Mouse (Mus musculus) monocyte, adult 5-6 weeks (primary cell): ENCODE results near the gene Gal. TPM values are rescaled to one million over a fixed set of nuclear protein-coding genes. Genes with fewer than 3 reads are reported as not detected.
A peak's percentile ranks its signal among the peaks of the same experiment; 100 is the strongest.

Experiments
- ATAC-seq: fragments of 153-309, 156-312 bp; replicated peaks from 2 replicates; pipeline ENCODE4 v1.8.0; 2017; ENCODE audit warnings: mild to moderate bottlenecking; ENCODE audit not compliant: low TSS enrichment, insufficient number of reproducible peaks, severe bottlenecking, poor library complexity, low FRiP score
- total RNA-seq: library from RNA; stranded (forward); fragments of 200-1000, 200-491, 200-594 nt; gene quantifications from 3 replicates; pipeline ENCODE4 v1.2.3, GENCODE M21; 2017

Gene Gal
- total RNA-seq, 1 experiment from 2014 or later, result not detected

- ATAC-seq, result no peak
These were observed 9.9 kb upstream of the Gal start for GRCm38 (mm10) chr19:3424214-3424613.

- ATAC-seq, result peak; percentile 81
These were observed 8.6 kb upstream of the Gal start for GRCm38 (mm10) chr19:3422981-3423380.

GRCm38 (mm10) chr19:3422488-3422887 is 8.1 kb upstream of the Gal start:
- ATAC-seq, result no peak

DNA sequence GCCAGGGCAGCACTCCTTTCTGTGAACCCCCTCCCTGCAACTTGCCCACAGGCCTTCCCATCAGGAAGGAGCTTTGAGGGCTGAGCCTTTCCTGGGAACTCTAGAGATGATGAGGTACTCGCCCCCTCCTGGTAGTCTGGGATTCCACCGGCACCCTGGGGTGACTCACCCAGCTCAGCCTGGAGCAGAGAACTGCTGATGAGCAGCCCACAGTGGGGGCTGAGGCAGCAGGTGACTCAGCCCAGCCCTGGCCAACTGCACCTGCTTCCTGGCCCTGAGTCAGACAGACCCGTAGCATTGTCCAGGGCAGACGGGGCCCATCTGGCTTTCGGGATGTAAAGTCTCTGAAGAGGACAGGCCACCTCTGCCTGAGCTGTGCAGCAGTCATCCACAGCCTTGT is 4.9 kb upstream of the Gal start:
- no peak for ATAC-seq

- ATAC-seq, result no peak
These were observed 8.6 kb downstream of the Gal start for GRCm38 (mm10) chr19:3405531-3406281.

GRCm38 (mm10) chr19:3404030-3404429 is 10.3 kb downstream of the Gal start:
- ATAC-seq, result no peak

DNA sequence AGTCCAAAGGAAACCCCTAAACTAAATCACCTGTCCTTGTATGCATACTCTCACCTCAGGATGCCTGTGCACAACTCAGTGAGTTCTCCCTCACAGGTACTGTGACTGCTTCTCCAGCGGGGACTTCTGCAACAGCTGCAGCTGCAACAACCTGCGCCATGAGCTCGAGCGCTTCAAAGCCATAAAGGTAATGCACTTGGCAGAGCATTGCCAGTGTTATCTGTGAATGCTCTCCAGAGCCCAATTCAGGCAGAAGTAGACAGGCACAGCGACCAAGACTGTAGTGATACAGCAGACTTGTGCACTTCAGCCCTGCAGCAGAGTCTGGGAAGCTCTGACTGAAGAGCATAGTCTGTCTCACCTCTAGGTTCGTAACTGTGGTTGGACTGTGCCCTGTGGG is 12.0 kb downstream of the Gal start:
- no peak for ATAC-seq

- no peak for ATAC-seq
These were observed 12.4 kb downstream of the Gal start for GRCm38 (mm10) chr19:3401943-3402342.

- no peak for ATAC-seq
These were observed 12.8 kb downstream of the Gal start for GRCm38 (mm10) chr19:3401504-3401903.

DNA sequence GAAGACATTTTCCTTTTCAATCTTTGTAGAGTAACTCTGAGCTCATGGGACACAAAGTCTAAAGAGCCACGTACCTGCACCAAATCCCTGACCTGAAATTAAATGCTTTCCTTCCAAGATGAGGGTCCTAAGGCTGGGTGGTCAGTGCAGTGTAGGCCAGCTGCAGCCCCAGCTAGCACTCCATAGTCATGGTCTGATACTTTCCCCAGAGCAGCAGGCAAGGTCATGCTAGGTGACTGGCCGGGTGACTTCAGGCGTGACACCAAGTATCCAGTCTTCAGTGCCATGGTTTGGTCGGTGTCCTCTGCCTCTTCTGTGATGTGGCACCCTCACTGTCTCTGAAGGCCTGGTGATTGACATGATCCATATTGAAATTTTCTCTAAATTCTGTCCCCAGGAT is 14.3 kb downstream of the Gal start:
- no peak for ATAC-seq

DNA sequence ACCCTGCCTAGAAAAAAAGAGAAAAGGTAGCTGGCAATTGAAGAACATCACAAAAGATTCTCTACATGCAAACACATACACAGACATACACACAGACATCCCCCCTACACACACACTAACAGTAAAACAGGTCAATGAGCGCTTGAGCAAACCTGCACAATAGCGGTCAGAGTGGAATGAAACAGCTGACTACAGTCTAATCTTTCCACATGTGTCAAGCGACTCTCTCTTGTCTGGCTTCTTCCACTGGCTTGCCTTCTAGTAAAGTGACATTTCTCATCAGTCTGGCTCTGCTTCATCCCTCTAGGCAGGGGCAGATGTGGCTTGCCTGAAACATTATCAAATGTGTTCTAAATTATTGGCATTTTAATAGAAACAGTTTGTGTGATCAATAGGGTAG is 20.1 kb downstream of the Gal start:
- no peak for ATAC-seq

DNA sequence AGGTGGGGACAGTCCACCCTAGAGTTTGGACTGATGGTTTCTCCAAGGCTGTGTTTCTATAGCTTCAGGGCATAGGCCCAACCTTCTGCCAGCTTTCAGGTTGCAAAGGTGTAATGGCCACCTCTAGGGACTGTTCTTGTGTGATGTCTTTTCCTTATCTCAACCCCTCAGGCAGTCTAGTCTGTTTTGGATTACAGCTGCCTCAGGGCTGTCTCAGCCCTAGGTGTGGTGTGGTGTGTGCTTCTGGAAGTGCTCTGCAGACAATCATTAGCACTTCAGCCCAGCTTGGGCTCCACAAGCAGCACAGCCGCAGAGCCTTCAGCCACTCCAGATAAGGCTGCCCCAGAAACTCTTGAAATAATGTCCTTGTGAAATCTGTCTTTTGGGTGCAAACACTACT is 22.0 kb downstream of the Gal start:
- ATAC-seq, result no peak

DNA sequence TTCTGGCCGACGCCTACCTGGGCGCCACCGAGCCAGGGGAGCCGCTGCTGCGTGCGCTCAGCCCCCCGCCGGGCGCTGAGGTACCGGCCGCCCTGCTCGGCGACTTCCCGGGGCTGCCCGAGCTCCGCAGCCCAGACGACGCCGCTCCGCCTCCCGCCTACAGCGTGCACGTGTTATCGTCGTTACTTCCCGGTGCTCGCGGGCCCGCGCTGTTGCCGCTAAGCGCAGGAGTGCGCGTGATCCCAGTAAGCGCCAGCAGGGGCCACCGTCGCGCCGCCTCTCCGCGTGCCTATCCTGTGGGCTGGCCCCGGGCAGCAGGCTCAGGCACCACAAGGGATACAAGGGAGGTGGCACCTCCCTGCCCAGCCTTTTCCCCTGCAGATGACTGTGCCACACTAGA is 25.3 kb downstream of the Gal start:
- peak; percentile 79 for ATAC-seq

DNA sequence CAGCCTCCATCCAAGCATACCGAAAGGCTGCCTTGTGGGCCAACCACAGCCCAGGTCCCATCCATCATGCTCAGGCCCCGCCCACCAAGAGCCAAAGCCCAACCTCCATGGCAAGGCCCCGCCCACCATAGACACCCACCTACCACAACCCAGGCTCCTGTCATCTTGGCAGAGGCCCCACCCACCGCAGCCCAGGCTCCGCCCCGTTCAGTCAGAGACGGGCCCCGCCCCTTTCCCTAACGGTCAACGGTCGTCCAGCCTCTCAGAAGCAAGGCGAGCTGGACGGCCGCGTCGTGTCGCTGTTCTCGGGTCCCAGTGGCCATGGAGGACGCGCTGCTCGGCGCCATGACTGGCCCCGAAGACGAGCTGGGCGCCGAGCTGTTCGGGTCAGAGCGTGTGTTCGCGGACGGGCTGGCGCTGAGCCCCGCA is 25.7 kb downstream of the Gal start, which contains the start of gene Tesmin:
TSS of gene Tesmin (plus strand) at position 229 of the 429 bp plus-strand sequence.
- ATAC-seq, result peak; percentile 83

DNA sequence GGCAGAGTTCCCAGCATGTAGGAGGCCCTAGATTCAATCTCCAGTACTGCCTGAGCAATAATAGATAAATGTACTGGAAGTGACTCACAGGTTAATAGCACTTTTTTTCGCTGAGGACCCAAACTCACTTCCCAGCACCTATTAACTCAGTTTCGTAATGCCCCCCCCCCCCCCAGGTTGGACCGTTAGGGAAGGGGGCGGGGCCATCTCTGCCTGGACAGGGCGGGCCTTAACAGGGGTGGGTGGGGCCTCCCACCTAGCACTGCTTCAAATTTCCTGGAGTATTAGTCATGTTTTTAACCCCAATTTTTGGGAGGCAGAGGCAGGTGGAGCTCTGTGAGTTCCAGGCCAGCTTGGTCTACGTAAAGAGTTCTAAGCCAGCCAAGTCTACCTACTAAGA is 26.3 kb downstream of the Gal start:
- no peak for ATAC-seq

DNA sequence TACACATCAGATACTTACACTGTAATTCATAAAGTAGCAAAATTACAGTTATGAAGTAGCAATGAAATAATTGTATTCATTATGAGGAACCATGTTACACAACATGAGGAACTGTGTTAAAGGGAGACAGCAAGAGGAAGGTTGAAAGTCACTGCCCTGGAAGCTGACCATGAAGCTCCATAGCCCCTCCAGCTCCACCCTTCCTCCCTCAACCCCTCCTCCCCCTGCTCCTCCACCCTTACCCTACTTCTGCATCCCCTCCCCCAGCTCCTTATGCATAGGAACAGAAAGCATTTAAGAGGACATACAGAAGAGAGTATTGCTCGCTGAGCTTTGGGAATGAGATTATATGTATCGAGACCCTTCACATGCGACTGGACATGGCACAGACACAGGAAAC is 35.7 kb downstream of the Gal start:
- ATAC-seq, result peak; percentile 74

DNA sequence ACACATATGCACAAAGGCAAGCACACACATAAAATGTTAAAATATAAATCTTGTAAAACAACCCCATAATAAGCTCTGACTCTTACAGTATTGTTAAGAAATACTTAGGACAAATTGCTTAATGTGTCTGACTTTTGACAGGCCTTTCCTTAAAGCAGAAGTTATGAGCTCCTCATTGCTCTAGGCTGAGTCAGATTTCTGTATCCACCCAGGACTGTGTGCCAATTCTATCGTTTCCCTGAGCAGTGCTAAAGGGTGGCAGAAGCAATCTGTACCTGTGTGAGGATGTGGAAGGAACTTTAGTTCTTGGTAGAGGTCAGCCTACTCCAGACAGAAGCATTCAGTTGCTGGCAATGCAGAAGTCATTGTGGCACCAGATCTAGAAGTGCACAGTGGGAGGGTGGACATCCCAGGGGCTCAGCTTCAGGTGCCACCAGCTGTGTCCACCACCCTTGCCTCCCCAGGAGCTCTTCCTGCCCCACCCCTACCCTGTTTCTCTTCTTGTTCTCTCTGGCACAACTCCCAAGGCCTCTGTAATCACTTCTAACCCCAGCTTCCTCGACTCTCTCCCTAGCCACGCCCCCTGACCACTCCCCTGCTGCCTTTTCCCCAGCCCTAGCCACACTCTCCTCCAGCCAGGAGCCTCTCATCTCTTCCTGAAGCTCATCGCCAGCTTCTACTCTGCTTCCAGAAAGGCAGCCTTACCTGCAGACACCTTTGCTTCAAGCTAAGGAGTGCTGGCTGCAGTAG is 37.2 kb downstream of the Gal start:
- ATAC-seq, result peak; percentile 59

DNA sequence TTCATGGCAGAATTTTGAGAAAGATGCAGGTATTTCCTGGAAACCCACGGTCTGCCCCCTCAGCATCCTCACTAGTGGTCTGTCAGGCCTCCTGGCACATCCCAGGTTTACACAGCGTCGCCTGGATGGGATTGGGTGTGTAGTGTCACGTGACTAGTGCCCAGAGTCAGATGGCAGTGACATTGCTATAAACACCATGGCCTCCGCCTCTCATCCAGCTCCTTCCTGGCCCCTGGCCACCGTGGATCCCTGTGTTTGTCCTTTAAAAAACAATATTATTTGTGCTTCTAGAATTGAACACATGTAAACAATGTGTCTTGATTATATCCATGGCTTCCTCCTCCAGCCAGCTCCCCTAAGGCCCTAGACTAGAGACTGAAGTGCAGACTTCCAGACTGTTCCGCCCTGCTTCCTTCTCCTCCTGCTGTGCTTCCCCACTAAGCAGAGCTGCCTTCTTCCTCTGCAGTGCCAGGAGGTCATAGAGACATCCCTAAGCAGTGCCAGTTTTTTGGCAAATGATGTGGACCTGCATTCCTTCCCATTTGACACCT is 38.3 kb downstream of the Gal start:
- no peak for ATAC-seq

- no peak for ATAC-seq
These were observed 40.3 kb downstream of the Gal start for GRCm38 (mm10) chr19:3374028-3374427.

DNA sequence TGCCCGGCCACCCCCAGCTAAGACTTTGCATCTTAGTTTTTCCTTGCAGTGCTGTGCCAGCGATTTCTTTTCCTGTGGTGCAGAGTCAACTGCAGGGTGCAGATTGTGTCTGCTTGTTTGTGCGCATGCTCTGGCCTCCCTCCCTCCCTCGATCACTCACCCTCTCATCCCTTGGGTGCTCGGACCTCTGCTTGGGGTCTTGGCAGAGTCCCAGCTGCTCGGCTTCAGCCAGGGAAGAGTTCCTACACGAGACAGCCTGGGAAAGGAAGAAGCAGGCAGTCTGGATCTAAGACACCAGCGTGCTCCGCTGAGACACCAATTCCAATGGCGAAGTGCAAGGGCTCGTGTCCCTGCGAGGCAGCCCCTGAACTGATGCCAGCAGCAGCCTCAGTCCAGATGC is 41.0 kb downstream of the Gal start:
- no peak for ATAC-seq
